Mouse (Mus musculus) layer of hippocampus, adult 9-10 months (tissue): ENCODE results near the gene Vps9d1.
"Not testable (repeated sequence)": the region's sequence is repeated elsewhere in the genome, so short reads cannot be mapped to it uniquely, and the experiment has no call there.

Source experiments
- DNase-seq: peaks from one replicate; pipeline ENCODE4 v3.0.0; 2022; ENCODE audit warnings: low spot score

The Vps9d1 gene

GRCm38 (mm10) chr8:123253451-123254098 is 573 bp downstream of the Vps9d1 start:
- no peak for DNase-seq

- DNase-seq: no peak
Observed at GRCm38 (mm10) chr8:123252925-123253324, 1.2 kb downstream of the Vps9d1 start.

GRCm38 (mm10) chr8:123250940-123251339 is 3.2 kb downstream of the Vps9d1 start:
- no peak for DNase-seq

GRCm38 (mm10) chr8:123248596-123248995 is 5.6 kb downstream of the Vps9d1 start:
- DNase-seq: no peak

GRCm38 (mm10) chr8:123247748-123248147 is 6.4 kb downstream of the Vps9d1 start:
- no peak for DNase-seq

GRCm38 (mm10) chr8:123245543-123245942 is 8.6 kb downstream of the Vps9d1 start:
- no peak for DNase-seq

GRCm38 (mm10) chr8:123244382-123244781 is 9.8 kb downstream of the Vps9d1 start:
- DNase-seq: no peak

GRCm38 (mm10) chr8:123243053-123243452 is 11.1 kb downstream of the Vps9d1 start:
- DNase-seq: no peak

- no peak for DNase-seq
Observed at GRCm38 (mm10) chr8:123242107-123242923, 11.8 kb downstream of the Vps9d1 start.

GRCm38 (mm10) chr8:123239398-123239797 is 14.8 kb downstream of the Vps9d1 start:
- no peak for DNase-seq

GRCm38 (mm10) chr8:123235520-123236497 is 18.3 kb downstream of the Vps9d1 start, which contains the start of gene Spata2l:
Gene Spata2l (minus strand): TSS chr8:123236233.
- no peak for DNase-seq

- DNase-seq: no peak
Observed at GRCm38 (mm10) chr8:123234918-123235519, 19.1 kb downstream of the Vps9d1 start.

GRCm38 (mm10) chr8:123233760-123234159 is 20.4 kb downstream of the Vps9d1 start:
- no peak for DNase-seq

GRCm38 (mm10) chr8:123233300-123233699 is 20.8 kb downstream of the Vps9d1 start:
- no peak for DNase-seq

- DNase-seq: no peak
Observed at GRCm38 (mm10) chr8:123232553-123232952, 21.6 kb downstream of the Vps9d1 start.

GRCm38 (mm10) chr8:123231742-123232141 is 22.4 kb downstream of the Vps9d1 start:
- no peak for DNase-seq

- DNase-seq: not testable (repeated sequence)
Observed at GRCm38 (mm10) chr8:123230326-123230725, 23.8 kb downstream of the Vps9d1 start.

GRCm38 (mm10) chr8:123228416-123228815 is 25.7 kb downstream of the Vps9d1 start:
- no peak for DNase-seq

GRCm38 (mm10) chr8:123224278-123225266 is 29.6 kb downstream of the Vps9d1 start, which contains the start of gene Cdk10:
Gene Cdk10 (plus strand): TSS chr8:123224842.
- peak; percentile 80 for DNase-seq

- DNase-seq: no peak
Observed at GRCm38 (mm10) chr8:123220917-123221316, 33.2 kb downstream of the Vps9d1 start.
